Mouse (Mus musculus): ENCODE results near the gene Krt33b.

DNA sequence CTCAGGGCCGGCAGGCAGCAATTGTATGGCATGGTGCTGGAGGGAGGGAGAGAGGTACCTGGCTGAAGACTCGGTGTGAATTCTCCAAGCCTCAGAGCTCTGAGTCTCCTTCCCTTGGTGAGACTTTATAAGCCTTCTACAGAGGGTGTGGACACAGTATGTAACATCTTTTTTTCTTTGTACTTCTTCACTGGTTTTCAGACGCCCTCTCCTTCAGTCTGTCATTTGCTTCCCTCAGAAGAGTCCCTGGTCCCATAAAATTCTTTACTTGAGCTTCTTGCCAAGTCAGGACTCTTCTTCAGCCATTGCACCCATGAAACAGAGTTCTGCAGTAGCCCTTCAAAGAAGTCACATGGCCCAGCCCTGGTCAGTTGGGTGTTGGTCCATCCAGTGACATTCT is 20.8 kb upstream of the Krt33b start, which contains the start of gene Krt31:
- TF ChIP-seq GATA1 (IDR thresholded peaks at IDR 0.05; ENCODE audit: borderline replicate concordance, low read length) (no peak), FLI1 (IDR thresholded peaks at IDR 0.05; ENCODE audit: low read length) (no peak)

Measured in megakaryocyte, embryonic 14.5 days (primary cell).